Mouse (Mus musculus) liver, adult 2 months (tissue): Measurements from ENCODE around the gene Gm17359.

Experiments
- CTCF ChIP-seq: fragments of 200-500 bp; IDR thresholded peaks from 2 replicates; pipeline ENCODE4 v1.5.1; 2011; ENCODE audit warnings: low read depth, low read length, control low read depth
- POLR2A ChIP-seq: fragments of 200-500 bp; IDR thresholded peaks from 2 replicates; pipeline ENCODE4 v1.6.1; 2011; ENCODE audit warnings: low read length, control low read depth; ENCODE audit not compliant: insufficient read depth; ENCODE audit errors: extremely low read depth

DNA sequence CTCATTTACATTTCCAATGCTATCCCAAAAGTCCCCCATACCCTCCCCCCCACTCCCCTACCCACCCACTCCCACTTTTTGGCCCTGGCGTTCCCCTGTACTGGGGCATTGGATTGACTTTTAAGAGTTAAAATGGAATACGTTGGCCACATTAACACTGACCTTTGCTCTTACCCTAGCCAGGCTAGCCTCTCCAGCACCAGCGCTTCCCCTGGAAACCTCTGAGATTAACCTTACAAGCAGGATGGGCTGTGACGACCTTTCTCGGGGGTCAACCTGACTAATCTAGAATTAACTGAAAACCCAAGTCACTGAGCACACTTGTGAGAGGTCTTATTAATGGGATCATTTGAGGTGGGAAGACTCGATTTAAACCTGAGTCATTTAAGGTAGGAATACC, 31.8 kb downstream of the Gm17359 start:
- no peak for TF ChIP-seq CTCF
- no peak for TF ChIP-seq POLR2A
